Mouse (Mus musculus) stomach, embryonic 14.5 days (tissue): ENCODE measurements around the gene Rnf38. TPM values are rescaled to one million over a fixed set of nuclear protein-coding genes. Genes with fewer than 3 reads are reported as not detected.

ENCODE experiments used
- ATAC-seq: fragments of 200-750 bp; cut with Nextera tagmentation; 2 replicates; pipeline ENCODE4 v1.8.0; 2017; ENCODE audit warnings: low read depth, moderate TSS enrichment; ENCODE audit not compliant: insufficient number of reproducible peaks, insufficient read depth, low FRiP score
- H3K27ac ChIP-seq: fragments of 300-500 bp; sonication (generic); 2 replicates; pipeline ENCODE4 v1.5.1; 2014; ENCODE audit warnings: mild to moderate bottlenecking, low read length, moderate library complexity, mixed read lengths
- H3K27me3 ChIP-seq: fragments of 300-500 bp; sonication (generic); 2 replicates; pipeline ENCODE4 v1.6.1; 2014; ENCODE audit warnings: low read length, control low read depth, mixed read lengths; ENCODE audit not compliant: control insufficient read depth, insufficient read depth
- H3K36me3 ChIP-seq: fragments of 300-500 bp; sonication (generic); 2 replicates; pipeline ENCODE4 v1.6.1; 2014; ENCODE audit warnings: mild to moderate bottlenecking, control low read depth, low read length, moderate library complexity, mixed read lengths; ENCODE audit not compliant: control insufficient read depth, insufficient read depth
- H3K4me1 ChIP-seq: fragments of 300-500 bp; sonication (generic); 2 replicates; pipeline ENCODE4 v1.6.1; 2014; ENCODE audit warnings: low read length, control low read depth, mixed read lengths; ENCODE audit not compliant: control insufficient read depth, insufficient read depth
- H3K4me2 ChIP-seq: fragments of 300-500 bp; sonication (generic); replicated peaks from 2 replicates; pipeline ENCODE4 v1.6.1; 2014; ENCODE audit warnings: low read depth, low read length, control low read depth
- H3K4me3 ChIP-seq: fragments of 300-500 bp; sonication (generic); 2 replicates; pipeline ENCODE4 v1.5.1; 2014; ENCODE audit warnings: low read depth, low read length, control low read depth
- H3K9ac ChIP-seq: fragments of 300-500 bp; sonication (generic); replicated peaks from 2 replicates; pipeline ENCODE4 v1.6.1; 2014; ENCODE audit warnings: low read depth, mild to moderate bottlenecking, control low read depth, low read length, moderate library complexity, mixed read lengths
- H3K9me3 ChIP-seq: fragments of 300-500 bp; sonication (generic); 2 replicates; pipeline ENCODE4 v1.6.1; 2016; ENCODE audit warnings: low read depth, low read length, control low read depth; ENCODE audit not compliant: control insufficient read depth
- WGBS: fragments of 180-500 bp; shearing (Covaris S2); extraction: QIAGEN DNeasy Blood & Tissue Kit; methylation state at CpG from one replicate; pipeline ENCODE4 v1.1.7; 2014; 5-methylcytosine and 5-hydroxymethylcytosine counted together
- polyA plus RNA-seq: library from polyadenylated mRNA; unstranded; fragments of >200 nt; fragmentation: Nextera tagmentation; extraction: Ambion mirVana; gene quantifications from 2 replicates; pipeline ENCODE4 v1.2.1, GENCODE M21; 2014

Gene Rnf38
- polyA plus RNA-seq, 1 experiment from 2014 or later = 37.0 TPM

- no peak overlapping the region for H3K4me2 ChIP-seq
- H3K4me1 ChIP-seq = no peaks in the 10 kb centered on the region
- H3K27ac ChIP-seq = no peak overlapping the region
- no peaks in the 10 kb centered on the region for H3K9me3 ChIP-seq
- H3K4me3 ChIP-seq = no peak overlapping the region
- no peaks in the 10 kb centered on the region for H3K27me3 ChIP-seq
- 92% methylated on average over 12 of the region's 12 CpGs for WGBS
- no peak for ATAC-seq
- H3K9ac ChIP-seq = no peak overlapping the region
- peaks cover 52% of the 10 kb centered on the region for H3K36me3 ChIP-seq
Observed at GRCm38 (mm10) chr4:44126805-44127204, 106.8 kb downstream of the Rnf38 start.

GRCm38 (mm10) chr4:44119410-44120201, 114.0 kb downstream of the Rnf38 start:
- Histone ChIP-seq H3K27ac (no peak overlapping the region), H3K36me3 (no peaks in the 10 kb centered on the region), H3K4me3 (no peak overlapping the region), H3K4me1 (no peaks in the 10 kb centered on the region), H3K27me3 (no peaks in the 10 kb centered on the region), H3K9ac (no peak overlapping the region), H3K4me2 (no peak overlapping the region), H3K9me3 (no peaks in the 10 kb centered on the region)
- no peak for ATAC-seq
- WGBS = 50% methylated on average over 9 of the region's 9 CpGs

GRCm38 (mm10) chr4:44115046-44115445, 118.5 kb downstream of the Rnf38 start:
- Histone ChIP-seq H3K9me3 (no peaks in the 10 kb centered on the region), H3K27ac (no peak overlapping the region), H3K36me3 (no peaks in the 10 kb centered on the region), H3K9ac (no peak overlapping the region), H3K4me2 (no peak overlapping the region), H3K27me3 (no peaks in the 10 kb centered on the region), H3K4me1 (no peaks in the 10 kb centered on the region), H3K4me3 (no peak overlapping the region)
- ATAC-seq = no peak
- 82% methylated on average over 13 of the region's 13 CpGs for WGBS

- Histone ChIP-seq H3K27me3 (no peaks in the 10 kb centered on the region), H3K4me1 (no peaks in the 10 kb centered on the region), H3K4me2 (no peak overlapping the region), H3K4me3 (no peak overlapping the region), H3K27ac (0 out of 2 replicates have a peak overlapping the region, but pooled peaks have one; percentile 66), H3K9ac (no peak overlapping the region), H3K36me3 (no peaks in the 10 kb centered on the region), H3K9me3 (no peaks in the 10 kb centered on the region)
- peak; percentile 35; the same call in 1 of the 2 replicates for ATAC-seq
- WGBS = 30% methylated on average over 16 of the region's 16 CpGs
Observed at GRCm38 (mm10) chr4:44113393-44114138, 120.0 kb downstream of the Rnf38 start.

GRCm38 (mm10) chr4:44112741-44113140, 120.8 kb downstream of the Rnf38 start:
- Histone ChIP-seq H3K4me2 (no peak overlapping the region), H3K27ac (peak overlapping the region; percentile 63; the same call in 1 of the 2 replicates), H3K4me1 (no peaks in the 10 kb centered on the region), H3K36me3 (no peaks in the 10 kb centered on the region), H3K27me3 (no peaks in the 10 kb centered on the region), H3K9ac (no peak overlapping the region), H3K4me3 (no peak overlapping the region), H3K9me3 (no peaks in the 10 kb centered on the region)
- WGBS = 18% methylated on average over 4 of the region's 4 CpGs
- ATAC-seq = peak; percentile 69; the same call in 1 of the 2 replicates

- no peak for ATAC-seq
- Histone ChIP-seq H3K27ac (no peak overlapping the region), H3K4me1 (peaks cover 8% of the 10 kb centered on the region), H3K36me3 (no peaks in the 10 kb centered on the region), H3K27me3 (no peaks in the 10 kb centered on the region), H3K4me3 (no peak overlapping the region), H3K9me3 (no peaks in the 10 kb centered on the region), H3K4me2 (no peak overlapping the region), H3K9ac (no peak overlapping the region)
- 77% methylated on average over 7 of the region's 7 CpGs for WGBS
Observed at GRCm38 (mm10) chr4:44110771-44111170, 122.8 kb downstream of the Rnf38 start.

GRCm38 (mm10) chr4:44108297-44108696, 125.3 kb downstream of the Rnf38 start:
- H3K27ac ChIP-seq = no peak overlapping the region
- 88% methylated on average over 6 of the region's 6 CpGs for WGBS

GRCm38 (mm10) chr4:44107339-44107738, 126.2 kb downstream of the Rnf38 start:
- Histone ChIP-seq H3K36me3 (no peaks in the 10 kb centered on the region), H3K4me1 (peaks cover 14% of the 10 kb centered on the region), H3K9me3 (no peaks in the 10 kb centered on the region), H3K4me3 (no peak overlapping the region), H3K27ac (no peak overlapping the region), H3K27me3 (no peaks in the 10 kb centered on the region), H3K9ac (no peak overlapping the region), H3K4me2 (peak overlapping the region; percentile 31; the same call in 1 of the 2 replicates)
- WGBS = 33% methylated on average over 6 of the region's 6 CpGs
- ATAC-seq = no peak

More at GRCm38 (mm10) chr4:44108297-44108696, 125.3 kb downstream of the Rnf38 start:
- H3K4me3 ChIP-seq = no peak overlapping the region
- H3K4me2 ChIP-seq = no peak overlapping the region
- no peaks in the 10 kb centered on the region for H3K27me3 ChIP-seq
- no peaks in the 10 kb centered on the region for H3K36me3 ChIP-seq
- ATAC-seq = no peak
- H3K9ac ChIP-seq = no peak overlapping the region
- no peaks in the 10 kb centered on the region for H3K9me3 ChIP-seq
- peaks cover 14% of the 10 kb centered on the region for H3K4me1 ChIP-seq
